Mouse (Mus musculus) neural tube, embryonic 12.5 days (tissue): Measurements from ENCODE around the gene Bbs9. TPM values are rescaled to one million over a fixed set of nuclear protein-coding genes. Genes with fewer than 3 reads are reported as not detected.
"Not testable (repeated sequence)": the region's sequence is repeated elsewhere in the genome, so short reads cannot be mapped to it uniquely, and the experiment has no call there.

Experiments
- ATAC-seq: fragments of 200-750 bp; cut with Nextera tagmentation; 2 replicates; pipeline ENCODE4 v1.8.0; 2017; ENCODE audit warnings: low read depth, mild to moderate bottlenecking, moderate TSS enrichment, moderate library complexity; ENCODE audit not compliant: low FRiP score
- H3K27ac ChIP-seq: fragments of 300-500 bp; sonication (generic); 2 replicates; pipeline ENCODE4 v1.5.1; 2016
- H3K27me3 ChIP-seq: fragments of 300-500 bp; sonication (generic); replicated peaks from 2 replicates; pipeline ENCODE4 v1.6.1; 2016; ENCODE audit warnings: mild to moderate bottlenecking
- H3K36me3 ChIP-seq: fragments of 300-500 bp; sonication (generic); 2 replicates; pipeline ENCODE4 v1.6.1; 2016; ENCODE audit warnings: mild to moderate bottlenecking
- H3K4me1 ChIP-seq: fragments of 300-500 bp; sonication (generic); 2 replicates; pipeline ENCODE4 v1.6.1; 2016
- H3K4me2 ChIP-seq: fragments of 300-500 bp; sonication (generic); replicated peaks from 2 replicates; pipeline ENCODE4 v1.6.1; 2016; ENCODE audit warnings: mild to moderate bottlenecking
- H3K4me3 ChIP-seq: fragments of 300-500 bp; sonication (generic); 2 replicates; pipeline ENCODE4 v1.5.1; 2016
- H3K9ac ChIP-seq: fragments of 300-500 bp; sonication (generic); 2 replicates; pipeline ENCODE4 v1.6.1; 2016; ENCODE audit warnings: mild to moderate bottlenecking
- H3K9me3 ChIP-seq: fragments of 300-500 bp; sonication (generic); 2 replicates; pipeline ENCODE4 v1.6.1; 2016; ENCODE audit warnings: mild to moderate bottlenecking
- WGBS: fragments of 180-500 bp; shearing (Covaris S2); methylation state at CpG from one replicate; pipeline ENCODE4 v1.1.7; 2016; 5-methylcytosine and 5-hydroxymethylcytosine counted together
- polyA plus RNA-seq: library from polyadenylated mRNA; unstranded; fragments of >200 nt; fragmentation: Nextera tagmentation; extraction: Ambion mirVana; gene quantifications from 2 replicates; pipeline ENCODE4 v1.2.1, GENCODE M21; 2016

Bbs9 gene
- polyA plus RNA-seq, 1 experiment from 2014 or later: 18.5 TPM

GRCm38 (mm10) chr9:22712743-22713142 is 237.2 kb downstream of the Bbs9 start:
- Histone ChIP-seq H3K4me1 (no peaks in the 10 kb centered on the region; the same call in 1 of the 2 replicates), H3K9ac (no peak overlapping the region), H3K9me3 (no peaks in the 10 kb centered on the region), H3K27ac (no peak overlapping the region), H3K4me3 (no peak overlapping the region), H3K36me3 (no peaks in the 10 kb centered on the region), H3K27me3 (no peaks in the 10 kb centered on the region), H3K4me2 (no peak overlapping the region)
- no peak for ATAC-seq
- 71% methylated on average over 3 of the region's 3 CpGs for WGBS

GRCm38 (mm10) chr9:22713286-22713685 is 237.8 kb downstream of the Bbs9 start:
- H3K4me3 ChIP-seq, H3K27ac ChIP-seq, H3K9ac ChIP-seq, H3K36me3 ChIP-seq, ATAC-seq, H3K4me2 ChIP-seq, H3K4me1 ChIP-seq, H3K9me3 ChIP-seq, H3K27me3 ChIP-seq: not testable (repeated sequence)
- 40% methylated on average over 4 of the region's 4 CpGs for WGBS

GRCm38 (mm10) chr9:22717583-22717982 is 242.1 kb downstream of the Bbs9 start:
- Histone ChIP-seq H3K9me3 (no peaks in the 10 kb centered on the region), H3K4me2 (no peak overlapping the region), H3K27me3 (no peaks in the 10 kb centered on the region), H3K4me1 (no peaks in the 10 kb centered on the region), H3K4me3 (no peak overlapping the region), H3K36me3 (no peaks in the 10 kb centered on the region), H3K9ac (no peak overlapping the region), H3K27ac (no peak overlapping the region)
- no peak for ATAC-seq
- WGBS: 87% methylated on average over 4 of the region's 4 CpGs

DNA sequence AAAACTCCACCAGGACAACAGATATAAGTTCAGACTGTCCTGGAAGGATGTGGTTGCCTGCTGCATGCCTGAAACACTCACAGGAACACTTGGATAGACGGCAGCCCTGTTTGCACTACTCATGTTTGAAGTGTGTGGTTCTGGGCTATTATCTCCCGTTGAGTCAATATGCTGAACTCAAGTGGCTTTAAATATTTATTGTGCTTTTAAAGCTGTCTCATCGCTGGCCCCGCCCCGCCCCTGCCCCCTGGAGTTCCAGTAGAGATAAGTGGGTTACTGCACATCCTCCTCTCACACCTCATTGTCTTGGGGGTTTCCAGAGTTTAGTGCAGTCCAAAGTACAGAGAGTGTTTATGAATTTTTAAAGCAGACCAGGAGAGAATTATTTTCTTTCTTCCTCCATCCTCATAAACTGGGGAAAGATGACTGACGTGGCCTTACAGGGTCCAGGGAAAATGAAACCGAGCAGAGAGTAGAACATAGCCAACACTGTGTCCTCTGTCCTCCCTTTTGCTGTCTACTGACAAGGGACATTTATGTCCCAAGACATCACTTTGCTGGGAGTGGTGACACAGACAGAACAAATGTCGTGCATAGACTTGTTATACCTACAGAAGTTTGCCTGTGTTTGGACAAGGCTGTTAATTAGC is 242.8 kb downstream of the Bbs9 start:
- 68% methylated on average over 8 of the region's 8 CpGs for WGBS
- Histone ChIP-seq H3K4me2 (no peak overlapping the region), H3K27ac (no peak overlapping the region), H3K9ac (no peak overlapping the region), H3K27me3 (no peaks in the 10 kb centered on the region), H3K9me3 (no peaks in the 10 kb centered on the region), H3K4me3 (no peak overlapping the region), H3K4me1 (no peaks in the 10 kb centered on the region), H3K36me3 (no peaks in the 10 kb centered on the region)
- no peak for ATAC-seq

DNA sequence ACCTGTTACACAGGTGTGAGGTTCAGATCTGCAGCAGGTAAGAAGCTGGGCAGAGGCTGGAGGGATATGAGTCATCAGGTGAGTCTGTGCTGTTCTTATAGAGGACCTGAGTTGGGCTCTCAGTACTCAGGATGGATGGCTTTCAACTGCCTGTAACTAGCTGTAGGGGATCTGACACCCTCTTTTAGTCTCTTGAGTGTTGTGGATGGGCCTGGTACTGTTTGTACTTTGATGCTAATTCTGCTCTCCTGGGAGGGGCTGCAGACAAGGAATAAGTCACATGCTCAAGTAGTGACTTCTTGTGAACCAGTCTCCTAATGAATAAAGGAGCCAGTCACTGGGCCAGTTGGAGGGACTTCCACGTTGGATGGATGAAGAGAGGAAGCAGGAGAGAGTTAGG is 257.1 kb downstream of the Bbs9 start:
- Histone ChIP-seq H3K27ac (no peak overlapping the region), H3K9ac (no peak overlapping the region), H3K4me3 (no peak overlapping the region), H3K27me3 (no peaks in the 10 kb centered on the region), H3K4me1 (peaks cover 8% of the 10 kb centered on the region; the same call in 1 of the 2 replicates), H3K4me2 (no peak overlapping the region), H3K9me3 (no peaks in the 10 kb centered on the region), H3K36me3 (no peaks in the 10 kb centered on the region)
- no peak for ATAC-seq
- 73% methylated on average over 1 of the region's 1 CpGs for WGBS

GRCm38 (mm10) chr9:22734954-22735353 is 259.4 kb downstream of the Bbs9 start:
- no peak overlapping the region for H3K27ac ChIP-seq
- H3K9me3 ChIP-seq: no peaks in the 10 kb centered on the region
- H3K9ac ChIP-seq: no peak overlapping the region
- no peak for ATAC-seq
- H3K4me3 ChIP-seq: no peak overlapping the region
- 78% methylated on average over 8 of the region's 8 CpGs for WGBS
- H3K4me1 ChIP-seq: peaks cover 8% of the 10 kb centered on the region; the same call in 1 of the 2 replicates
- H3K36me3 ChIP-seq: no peaks in the 10 kb centered on the region
- no peak overlapping the region for H3K4me2 ChIP-seq
- H3K27me3 ChIP-seq: no peaks in the 10 kb centered on the region

GRCm38 (mm10) chr9:22735385-22735784 is 259.9 kb downstream of the Bbs9 start:
- Histone ChIP-seq H3K4me2 (no peak overlapping the region), H3K4me3 (no peak overlapping the region), H3K27me3 (no peaks in the 10 kb centered on the region), H3K9me3 (no peaks in the 10 kb centered on the region), H3K4me1 (peaks cover 8% of the 10 kb centered on the region; the same call in 1 of the 2 replicates), H3K27ac (no peak overlapping the region), H3K36me3 (no peaks in the 10 kb centered on the region), H3K9ac (no peak overlapping the region)
- ATAC-seq: peak; percentile 68
- 48% methylated on average over 8 of the region's 8 CpGs for WGBS

- Histone ChIP-seq H3K27ac (no peak overlapping the region), H3K27me3 (no peaks in the 10 kb centered on the region), H3K4me2 (no peak overlapping the region), H3K4me3 (no peak overlapping the region), H3K9ac (no peak overlapping the region), H3K9me3 (no peaks in the 10 kb centered on the region), H3K4me1 (peaks cover 8% of the 10 kb centered on the region; the same call in 1 of the 2 replicates), H3K36me3 (no peaks in the 10 kb centered on the region)
- ATAC-seq: no peak
- WGBS: 91% methylated on average over 6 of the region's 6 CpGs
These were observed 262.4 kb downstream of the Bbs9 start for GRCm38 (mm10) chr9:22737893-22738292.

GRCm38 (mm10) chr9:22738861-22739260 is 263.3 kb downstream of the Bbs9 start:
- no peak overlapping the region for H3K9ac ChIP-seq
- WGBS: 91% methylated on average over 3 of the region's 3 CpGs
- no peak overlapping the region for H3K4me3 ChIP-seq
- H3K4me2 ChIP-seq: no peak overlapping the region
- no peaks in the 10 kb centered on the region for H3K27me3 ChIP-seq
- H3K4me1 ChIP-seq: peaks cover 8% of the 10 kb centered on the region; the same call in 1 of the 2 replicates
- no peaks in the 10 kb centered on the region for H3K9me3 ChIP-seq
- ATAC-seq: no peak
- no peaks in the 10 kb centered on the region for H3K36me3 ChIP-seq
- H3K27ac ChIP-seq: no peak overlapping the region

DNA sequence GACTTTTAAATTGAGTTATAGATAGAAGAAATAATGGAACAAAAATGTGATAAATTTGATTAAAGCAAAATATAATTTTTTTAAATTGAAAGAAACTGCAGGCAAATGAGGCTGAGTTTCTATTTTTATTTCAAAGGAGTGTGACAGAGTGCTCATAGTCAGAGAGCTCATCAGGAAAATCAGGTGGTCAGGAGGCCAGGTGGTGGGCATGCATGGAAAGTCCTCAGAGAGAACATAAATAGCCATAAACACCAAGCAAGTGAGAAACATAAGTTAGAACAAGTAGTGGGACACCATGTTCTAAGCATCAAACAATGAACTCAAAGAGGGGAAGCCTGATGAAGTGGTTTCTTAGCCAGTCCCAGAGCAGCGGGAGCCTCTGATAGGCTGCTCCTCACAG is 266.5 kb downstream of the Bbs9 start:
- Histone ChIP-seq H3K9me3 (no peaks in the 10 kb centered on the region), H3K4me3 (no peak overlapping the region), H3K9ac (no peak overlapping the region), H3K27me3 (no peaks in the 10 kb centered on the region), H3K36me3 (no peaks in the 10 kb centered on the region), H3K4me2 (no peak overlapping the region), H3K4me1 (no peaks in the 10 kb centered on the region), H3K27ac (no peak overlapping the region)
- 94% methylated on average over 1 of the region's 1 CpGs for WGBS
- no peak for ATAC-seq

DNA sequence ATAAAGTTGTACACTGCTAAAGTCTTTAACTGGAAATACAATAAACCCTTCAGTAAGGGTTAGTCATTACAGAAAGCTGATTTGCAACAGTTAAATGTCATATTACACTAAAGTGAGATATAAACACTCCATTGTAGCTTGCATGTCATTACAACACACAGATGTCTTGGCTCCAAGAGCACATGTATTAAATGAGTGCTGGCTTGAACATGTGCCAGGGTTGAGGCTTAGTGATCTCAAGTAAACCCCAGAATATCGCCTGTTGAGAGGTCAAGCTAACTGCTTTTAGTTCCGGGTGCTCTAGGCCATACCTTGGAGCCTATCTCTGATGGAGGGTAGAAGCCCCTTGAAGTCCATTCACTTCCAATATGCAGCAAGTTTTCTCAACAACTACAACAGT is 273.1 kb downstream of the Bbs9 start:
- 93% methylated on average over 2 of the region's 2 CpGs for WGBS
- Histone ChIP-seq H3K4me2 (no peak overlapping the region), H3K4me3 (no peak overlapping the region), H3K36me3 (no peaks in the 10 kb centered on the region), H3K9me3 (no peaks in the 10 kb centered on the region), H3K9ac (no peak overlapping the region), H3K27ac (no peak overlapping the region), H3K27me3 (no peaks in the 10 kb centered on the region), H3K4me1 (no peaks in the 10 kb centered on the region)
- no peak for ATAC-seq

DNA sequence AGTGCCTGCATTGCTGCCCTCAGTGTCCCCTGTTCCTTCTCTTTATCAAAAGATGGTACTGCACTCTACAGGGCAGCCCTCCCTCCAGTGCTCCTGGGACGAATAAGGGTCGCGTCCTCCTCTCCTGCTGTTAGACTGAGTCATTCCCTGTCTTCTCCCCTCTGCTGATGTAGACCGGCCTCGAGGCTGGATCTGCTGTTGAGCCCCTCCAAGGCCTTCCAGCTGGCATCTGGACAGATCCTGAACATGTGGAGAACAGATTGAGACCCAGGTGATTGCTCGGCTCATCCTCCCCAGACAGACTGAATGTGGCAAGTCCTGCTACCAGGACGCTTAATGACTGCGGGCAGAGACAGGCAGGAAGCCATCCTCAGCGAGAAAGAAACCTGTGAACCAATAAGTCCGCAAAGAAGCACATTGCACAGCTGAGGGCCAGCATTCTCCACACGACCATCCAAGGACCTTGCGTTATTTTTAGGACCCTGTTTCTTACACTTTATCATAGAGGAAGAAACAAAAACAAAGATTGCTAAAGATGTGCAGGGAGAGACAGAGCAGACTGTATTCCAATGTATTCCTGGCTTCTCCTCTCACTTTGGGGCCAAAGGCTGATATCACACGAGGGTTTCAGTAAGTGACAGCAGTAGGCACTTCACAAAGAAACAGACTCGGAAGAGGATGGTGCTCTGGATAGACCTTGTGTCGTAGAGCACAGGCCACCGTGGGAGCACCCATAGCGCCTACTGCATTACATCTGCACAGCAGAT is 275.4 kb downstream of the Bbs9 start:
- Histone ChIP-seq H3K9ac (no peak overlapping the region), H3K36me3 (no peaks in the 10 kb centered on the region), H3K4me3 (no peak overlapping the region), H3K9me3 (no peaks in the 10 kb centered on the region), H3K27ac (no peak overlapping the region), H3K27me3 (no peaks in the 10 kb centered on the region), H3K4me1 (no peaks in the 10 kb centered on the region), H3K4me2 (no peak overlapping the region)
- WGBS: 70% methylated on average over 17 of the region's 17 CpGs
- no peak for ATAC-seq

GRCm38 (mm10) chr9:22751546-22751929 is 276.0 kb downstream of the Bbs9 start:
- ATAC-seq: no peak
- no peak overlapping the region for H3K27ac ChIP-seq
- H3K9ac ChIP-seq: no peak overlapping the region
- H3K36me3 ChIP-seq: no peaks in the 10 kb centered on the region
- no peak overlapping the region for H3K4me3 ChIP-seq
- H3K4me1 ChIP-seq: no peaks in the 10 kb centered on the region
- H3K4me2 ChIP-seq: no peak overlapping the region
- H3K27me3 ChIP-seq: no peaks in the 10 kb centered on the region
- no peaks in the 10 kb centered on the region for H3K9me3 ChIP-seq
